Mouse (Mus musculus) G1E (cell line): ENCODE results near the gene Olfr90. TPM values are rescaled to one million over a fixed set of nuclear protein-coding genes. Genes with fewer than 3 reads are reported as not detected.

Experiments used
- ATAC-seq: 2 replicates; pipeline ENCODE4 v1.8.0; 2016; ENCODE audit warnings: mild to moderate bottlenecking; ENCODE audit not compliant: insufficient number of reproducible peaks, poor library complexity, low FRiP score, severe bottlenecking; ENCODE audit errors: extremely low read depth
- DNase-seq: peaks from one replicate; pipeline ENCODE4 v3.0.0; 2012; ENCODE audit warnings: low spot score
- H3K27me3 ChIP-seq: 2 replicates; pipeline ENCODE4 v1.6.1; 2012; ENCODE audit warnings: mild to moderate bottlenecking, low read length, inconsistent platforms; ENCODE audit not compliant: insufficient read depth
- H3K36me3 ChIP-seq: replicated peaks from 2 replicates; pipeline ENCODE3; 2012; ENCODE audit warnings: mild to moderate bottlenecking, inconsistent platforms
- H3K4me1 ChIP-seq: 2 replicates; pipeline ENCODE4 v1.6.1; 2012; ENCODE audit warnings: low read depth, low read length, inconsistent platforms, mixed read lengths; ENCODE audit not compliant: insufficient read depth
- H3K4me3 ChIP-seq: 2 replicates; pipeline ENCODE4 v1.5.1; 2012; ENCODE audit warnings: low read depth, mild to moderate bottlenecking, inconsistent platforms, low read length, moderate library complexity, mixed read lengths
- H3K9me3 ChIP-seq: replicated peaks from 2 replicates; pipeline ENCODE4 v1.6.1; 2012; ENCODE audit warnings: inconsistent platforms
- CTCF ChIP-seq: IDR thresholded peaks from 2 replicates; pipeline ENCODE4 v1.5.1; 2012; ENCODE audit warnings: low read depth, low read length, inconsistent platforms, mixed read lengths
- GATA1 ChIP-seq: IDR thresholded peaks from 2 replicates; pipeline ENCODE4 v1.6.1; 2012; ENCODE audit warnings: borderline replicate concordance, low read length, inconsistent platforms, mixed read lengths
- GATA2 ChIP-seq: IDR thresholded peaks from 2 replicates; pipeline ENCODE4 v1.6.1; 2012; ENCODE audit warnings: low read depth, low read length, inconsistent platforms, borderline replicate concordance
- POLR2AphosphoS5 ChIP-seq: IDR thresholded peaks from 2 replicates; pipeline ENCODE4 v1.6.1; 2012; ENCODE audit warnings: low read depth, low read length, inconsistent platforms; ENCODE audit not compliant: insufficient replicate concordance
- TAL1 ChIP-seq: conservative IDR thresholded peaks from 2 replicates; pipeline ENCODE4 v1.6.1; 2012; ENCODE audit warnings: low read depth, low read length, inconsistent platforms, mixed read lengths
- polyA plus RNA-seq: library from polyadenylated mRNA; stranded (reverse); fragments of >175 nt; gene quantifications from 2 replicates; pipeline ENCODE4 v1.2.3, GENCODE M21; 2012
- total RNA-seq, 2 experiments: library from RNA; stranded (forward) in 1 of 2; stranded (reverse) in 1 of 2; fragments of 200-1000 nt in 1 of 2; fragments of >200 nt in 1 of 2; fragmentation: Nextera tagmentation in 1 of 2; gene quantifications; 2 replicates each; pipeline ENCODE4 v1.2.3; 2014 to 2017

Olfr90 gene
- total and polyA plus RNA-seq, 3 experiments: 0.27 TPM; not detected in 2

DNA sequence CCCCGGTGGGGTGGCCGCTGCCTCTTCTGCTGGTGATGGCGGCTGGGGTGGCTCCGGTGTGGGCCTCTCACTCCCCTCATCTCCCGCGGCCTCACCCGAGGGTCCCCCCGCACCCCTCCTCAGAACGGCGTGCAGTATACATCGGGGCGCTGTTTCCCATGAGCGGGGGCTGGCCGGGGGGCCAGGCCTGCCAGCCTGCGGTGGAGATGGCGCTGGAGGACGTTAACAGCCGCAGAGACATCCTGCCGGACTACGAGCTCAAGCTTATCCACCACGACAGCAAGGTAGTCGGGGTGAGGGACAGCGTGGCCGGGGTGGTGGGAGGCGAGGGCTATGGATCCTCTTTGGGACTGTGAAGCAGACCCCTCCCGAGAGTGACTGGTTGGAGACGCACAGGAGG, 37.4 kb downstream of the Olfr90 start:
- Histone ChIP-seq H3K9me3 (no peaks in the 10 kb centered on the region), H3K4me1 (peaks cover 41% of the 10 kb centered on the region), H3K4me3 (no peak overlapping the region), H3K36me3 (peaks cover 49% of the 10 kb centered on the region), H3K27me3 (peaks cover 11% of the 10 kb centered on the region; the same call in 1 of the 2 replicates)
- ATAC-seq (no peak), DNase-seq (no peak)
- TF ChIP-seq CTCF (no peak), TAL1 (no peak), GATA2 (no peak), GATA1 (no peak), POLR2AphosphoS5 (no peak)

DNA sequence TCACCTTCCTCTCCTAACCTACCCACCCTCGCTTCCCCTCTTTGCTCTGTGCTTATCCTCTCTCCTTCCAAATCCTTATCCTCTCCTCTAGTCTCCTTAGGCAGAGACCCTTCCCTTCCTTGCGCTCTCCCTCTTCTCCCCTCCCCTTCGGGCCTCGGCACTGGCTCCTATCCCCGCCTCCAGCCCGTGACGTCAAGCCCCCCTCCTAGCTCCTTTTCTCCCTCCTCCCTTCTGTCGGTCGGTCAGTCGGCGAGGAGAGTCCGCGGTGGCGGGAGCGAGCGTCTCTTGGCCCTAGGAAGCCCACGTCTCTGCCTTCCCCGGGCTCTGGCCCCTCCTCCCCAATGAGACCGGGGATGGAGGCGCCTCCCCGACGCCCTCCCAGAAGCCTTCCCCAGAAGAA, 37.9 kb downstream of the Olfr90 start:
- DNase-seq (no peak), ATAC-seq (no peak)
- H3K4me1 ChIP-seq: peaks cover 46% of the 10 kb centered on the region
- H3K27me3 ChIP-seq: peaks cover 14% of the 10 kb centered on the region; the same call in 1 of the 2 replicates
- peaks cover 44% of the 10 kb centered on the region for H3K36me3 ChIP-seq
- TF ChIP-seq POLR2AphosphoS5: no peak
- no peak for TF ChIP-seq CTCF
- no peak for TF ChIP-seq GATA2
- TF ChIP-seq TAL1: no peak
- TF ChIP-seq GATA1: no peak
- H3K4me3 ChIP-seq: no peak overlapping the region
- H3K9me3 ChIP-seq: no peaks in the 10 kb centered on the region

DNA sequence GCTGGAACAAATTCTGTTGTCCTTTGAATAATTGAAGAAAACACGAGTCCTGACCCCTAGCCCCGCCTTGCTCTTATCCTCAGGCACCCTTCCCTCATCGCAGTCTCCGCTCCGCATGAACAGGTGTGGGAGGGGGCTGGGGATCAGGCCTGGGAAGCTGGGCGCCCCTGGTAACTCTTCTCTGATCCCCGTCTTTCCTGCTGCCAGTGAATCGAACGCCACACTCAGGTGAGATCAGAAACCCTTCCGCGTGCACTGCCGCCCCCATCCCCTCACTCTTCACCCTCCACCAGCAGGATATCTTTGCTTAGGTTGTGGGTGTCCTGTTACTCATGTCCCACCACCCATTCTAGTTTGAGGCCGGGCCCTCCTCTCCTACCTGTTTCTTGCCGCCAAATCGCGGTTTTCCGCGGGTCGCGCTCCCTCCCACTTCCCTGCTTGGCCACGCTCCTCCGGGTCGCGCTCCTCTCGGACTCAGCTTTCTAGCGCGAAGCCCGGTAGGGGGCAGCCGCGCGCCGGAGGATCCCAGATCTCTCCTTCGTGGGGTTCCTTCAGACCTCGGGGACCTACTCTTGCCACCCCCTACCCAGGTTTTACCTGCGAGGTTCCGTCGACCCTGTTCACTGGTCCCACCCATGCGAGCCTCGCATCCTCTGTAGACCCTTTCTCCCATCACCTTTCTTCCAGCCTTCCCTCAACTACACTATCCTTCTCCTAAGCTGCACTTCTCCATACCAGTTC, 38.6 kb downstream of the Olfr90 start:
- ATAC-seq: no peak
- Histone ChIP-seq H3K9me3 (no peaks in the 10 kb centered on the region), H3K27me3 (peaks cover 17% of the 10 kb centered on the region; the same call in 1 of the 2 replicates), H3K4me3 (no peak overlapping the region), H3K36me3 (peaks cover 37% of the 10 kb centered on the region), H3K4me1 (peaks cover 48% of the 10 kb centered on the region)
- no peak for DNase-seq
- TF ChIP-seq GATA2 (no peak), GATA1 (no peak), POLR2AphosphoS5 (no peak), CTCF (no peak), TAL1 (no peak)

DNA sequence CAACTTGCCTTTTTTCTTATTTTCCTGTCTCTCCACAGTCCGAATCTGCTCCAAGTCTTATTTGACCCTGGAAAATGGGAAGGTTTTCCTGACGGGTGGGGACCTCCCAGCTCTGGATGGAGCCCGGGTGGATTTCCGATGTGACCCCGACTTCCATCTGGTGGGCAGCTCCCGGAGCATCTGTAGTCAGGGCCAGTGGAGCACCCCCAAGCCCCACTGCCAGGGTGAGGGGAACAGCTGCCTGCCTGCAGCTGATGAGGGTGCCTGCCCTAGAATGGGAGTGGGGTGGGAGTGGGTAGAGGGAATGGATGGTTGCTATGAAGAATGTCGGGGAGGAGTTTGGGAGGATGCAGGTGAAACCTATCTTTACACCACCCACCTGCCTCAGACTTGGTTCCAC, 39.9 kb downstream of the Olfr90 start:
- Histone ChIP-seq H3K4me3 (no peak overlapping the region), H3K4me1 (peaks cover 42% of the 10 kb centered on the region), H3K36me3 (peaks cover 28% of the 10 kb centered on the region), H3K27me3 (peaks cover 22% of the 10 kb centered on the region), H3K9me3 (no peaks in the 10 kb centered on the region)
- ATAC-seq (no peak), DNase-seq (no peak)
- TF ChIP-seq GATA2: no peak
- TF ChIP-seq GATA1: no peak
- TF ChIP-seq POLR2AphosphoS5: no peak
- TF ChIP-seq CTCF: no peak
- TF ChIP-seq TAL1: no peak

DNA sequence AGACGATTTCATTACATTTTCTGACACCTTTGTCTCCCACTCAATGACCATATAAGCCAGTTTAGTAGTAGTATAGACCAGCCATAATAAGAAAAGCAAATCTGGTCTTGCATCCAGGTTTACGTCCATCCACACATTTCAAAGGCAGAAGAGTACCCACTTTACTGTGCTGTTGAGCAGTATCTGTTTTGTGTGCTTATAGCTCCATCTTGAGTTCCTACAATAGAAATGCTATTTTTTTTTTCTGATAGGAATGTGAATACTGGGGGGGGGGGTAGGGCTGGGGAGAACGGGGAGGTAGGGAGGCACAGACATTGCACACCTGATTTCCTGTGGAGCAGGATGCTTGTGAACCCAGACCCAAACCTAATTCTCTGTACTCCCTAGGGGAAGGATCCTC, 40.3 kb downstream of the Olfr90 start:
- no peak for TF ChIP-seq GATA1
- no peak for TF ChIP-seq CTCF
- no peak for TF ChIP-seq POLR2AphosphoS5
- no peak for TF ChIP-seq TAL1
- no peak for TF ChIP-seq GATA2
- Histone ChIP-seq H3K36me3 (peaks cover 28% of the 10 kb centered on the region), H3K4me1 (peaks cover 42% of the 10 kb centered on the region), H3K27me3 (peaks cover 22% of the 10 kb centered on the region), H3K4me3 (no peak overlapping the region), H3K9me3 (no peaks in the 10 kb centered on the region)
- DNase-seq: no peak
- no peak for ATAC-seq

DNA sequence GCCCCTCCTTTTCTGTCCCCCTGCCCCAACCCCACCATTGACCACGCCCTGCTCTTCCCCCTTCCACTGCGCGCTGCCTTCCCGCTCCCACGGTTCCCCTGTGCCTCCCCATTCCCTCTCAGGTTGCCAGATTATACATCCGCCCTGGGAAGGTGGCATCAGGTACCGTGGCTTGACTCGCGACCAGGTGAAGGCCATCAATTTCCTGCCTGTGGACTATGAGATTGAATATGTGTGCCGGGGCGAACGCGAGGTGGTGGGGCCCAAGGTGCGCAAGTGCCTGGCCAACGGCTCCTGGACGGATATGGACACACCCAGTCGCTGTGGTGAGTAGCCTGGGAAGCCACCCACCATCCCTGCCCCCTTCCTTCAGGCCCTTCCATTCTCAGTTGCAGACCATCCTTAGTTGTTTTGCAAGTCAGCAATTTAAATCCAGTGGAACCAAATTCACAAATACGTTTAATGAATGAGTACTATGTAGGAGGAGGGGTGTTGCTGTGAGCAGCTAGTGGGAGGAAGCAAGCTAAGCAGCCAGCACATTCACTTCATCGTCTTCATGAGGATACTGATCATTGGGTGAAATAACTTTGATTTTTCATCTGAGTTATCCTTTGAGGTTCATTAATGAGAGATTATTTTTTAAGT, 40.8 kb downstream of the Olfr90 start:
- peaks cover 28% of the 10 kb centered on the region for H3K36me3 ChIP-seq
- peaks cover 42% of the 10 kb centered on the region for H3K4me1 ChIP-seq
- DNase-seq (no peak), ATAC-seq (no peak)
- peak overlapping the region; percentile 82; the same call in 1 of the 2 replicates for H3K4me3 ChIP-seq
- TF ChIP-seq GATA2 (no peak), GATA1 (no peak), POLR2AphosphoS5 (no peak), CTCF (no peak), TAL1 (no peak)
- no peaks in the 10 kb centered on the region for H3K9me3 ChIP-seq
- peaks cover 22% of the 10 kb centered on the region for H3K27me3 ChIP-seq
